Mouse (Mus musculus) monocyte, adult 2 months (primary cell): Measurements from ENCODE around the gene Musk.

Experiments
- DNase-seq, 2 experiments: peaks; one replicate each; pipeline ENCODE4 v3.0.0; 2022; ENCODE audit warnings: low spot score in 2 of 2, low read depth in 1 of 2

Musk gene

DNA sequence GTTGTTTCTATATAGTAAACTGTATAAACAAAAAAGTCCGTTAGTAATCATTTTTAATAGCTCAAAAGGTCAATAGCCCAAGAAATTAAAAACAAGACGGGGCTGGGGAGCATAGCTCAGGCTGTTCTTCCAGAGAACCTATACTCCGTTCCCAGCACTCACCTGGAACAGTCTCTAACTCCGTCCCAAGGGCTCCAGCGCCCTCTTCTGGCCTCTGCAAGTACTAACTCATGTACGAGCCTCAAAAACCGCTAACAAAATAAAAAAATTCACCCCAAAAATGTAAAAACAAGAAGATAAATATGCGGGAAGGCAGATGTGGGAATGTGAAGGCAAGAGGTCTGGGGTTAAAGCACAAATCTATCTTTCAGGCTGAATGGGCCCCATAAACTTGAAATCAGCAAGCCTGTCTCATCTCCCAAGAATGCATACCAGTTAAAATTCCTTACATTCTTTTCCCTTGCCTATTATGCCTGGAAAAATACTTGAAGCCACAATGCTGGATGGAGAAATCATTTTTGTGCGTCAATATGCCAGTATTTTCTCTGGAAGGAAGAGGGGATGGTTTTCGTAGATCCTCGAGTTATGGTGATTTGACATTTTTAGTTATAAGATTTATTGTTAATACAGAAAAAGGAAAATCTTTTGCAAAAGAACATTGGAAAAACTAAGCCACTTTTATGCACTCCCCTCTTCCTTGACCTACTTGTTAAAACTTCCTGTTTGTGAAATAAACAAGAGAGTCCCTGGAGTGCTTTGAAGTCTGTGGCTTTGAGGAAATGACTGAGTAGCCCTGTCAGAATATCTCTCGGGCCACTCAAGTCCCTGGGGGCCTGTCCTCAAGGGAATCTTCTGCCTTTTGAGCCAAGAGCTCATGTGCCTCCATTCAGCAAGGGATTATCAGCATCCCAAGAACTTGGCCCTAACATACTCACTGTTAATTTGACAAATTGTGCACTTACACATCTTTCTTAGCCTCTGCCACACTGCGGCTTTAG lies 127.7 kb downstream of the Musk start:
- no peak for DNase-seq

DNA sequence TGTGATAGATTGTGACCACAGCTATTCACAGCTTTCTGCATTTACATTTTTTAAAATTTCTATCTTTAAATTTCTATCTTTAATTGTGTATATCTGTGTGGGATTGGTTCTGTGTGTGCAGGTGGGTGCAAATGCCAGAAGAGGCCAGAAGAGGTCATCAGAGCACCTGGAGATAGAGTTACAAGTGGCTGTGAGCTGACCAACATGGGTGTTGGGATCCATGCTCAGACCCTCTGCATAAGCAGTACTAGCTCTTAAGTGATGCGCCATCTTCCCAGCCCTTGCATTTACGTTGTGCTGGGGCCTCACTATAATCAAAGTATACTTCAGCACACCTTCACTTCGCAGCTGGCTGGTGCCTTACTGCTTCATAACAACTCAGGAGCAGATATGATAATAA lies 129.8 kb downstream of the Musk start:
- no peak for DNase-seq

DNA sequence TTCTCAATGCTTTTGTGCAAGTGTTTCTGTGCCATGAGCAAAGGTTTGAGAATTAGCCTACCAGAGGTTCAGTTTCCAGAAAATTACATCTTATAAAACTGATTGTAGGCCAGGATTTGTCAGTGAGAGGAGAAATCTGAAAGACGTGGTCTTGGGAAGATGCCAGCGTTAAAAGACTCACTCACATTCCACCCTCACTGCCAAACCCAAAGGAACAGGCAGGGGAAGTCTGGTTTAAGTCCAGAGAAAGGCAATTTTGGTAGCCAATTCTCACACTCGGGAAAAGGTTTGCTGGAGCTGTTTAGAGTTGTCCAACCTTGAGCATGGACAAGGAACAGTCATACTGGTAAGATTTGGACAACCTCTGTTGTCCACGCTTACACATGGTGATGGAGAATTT lies 131.6 kb downstream of the Musk start:
- DNase-seq, result no peak

DNA sequence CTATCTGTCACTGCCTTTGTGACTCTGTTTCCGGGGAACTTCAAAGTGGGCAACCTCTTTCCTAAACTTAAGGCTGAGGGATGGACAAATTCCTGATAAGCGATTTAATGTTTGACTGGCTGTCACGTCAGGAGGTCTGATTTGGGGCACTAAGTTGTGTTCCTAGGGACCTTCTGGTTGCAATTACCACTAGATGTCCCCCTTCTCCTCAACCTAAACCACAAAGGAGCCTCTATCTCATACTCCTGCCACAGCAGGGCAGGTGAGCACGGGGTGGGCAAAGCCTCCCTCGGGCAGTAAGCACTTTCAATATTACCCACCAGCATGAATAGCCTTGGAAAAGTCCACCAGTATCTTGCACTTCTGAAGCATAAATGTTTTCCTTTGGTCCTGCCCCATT lies 133.5 kb downstream of the Musk start:
- no peak for DNase-seq

DNA sequence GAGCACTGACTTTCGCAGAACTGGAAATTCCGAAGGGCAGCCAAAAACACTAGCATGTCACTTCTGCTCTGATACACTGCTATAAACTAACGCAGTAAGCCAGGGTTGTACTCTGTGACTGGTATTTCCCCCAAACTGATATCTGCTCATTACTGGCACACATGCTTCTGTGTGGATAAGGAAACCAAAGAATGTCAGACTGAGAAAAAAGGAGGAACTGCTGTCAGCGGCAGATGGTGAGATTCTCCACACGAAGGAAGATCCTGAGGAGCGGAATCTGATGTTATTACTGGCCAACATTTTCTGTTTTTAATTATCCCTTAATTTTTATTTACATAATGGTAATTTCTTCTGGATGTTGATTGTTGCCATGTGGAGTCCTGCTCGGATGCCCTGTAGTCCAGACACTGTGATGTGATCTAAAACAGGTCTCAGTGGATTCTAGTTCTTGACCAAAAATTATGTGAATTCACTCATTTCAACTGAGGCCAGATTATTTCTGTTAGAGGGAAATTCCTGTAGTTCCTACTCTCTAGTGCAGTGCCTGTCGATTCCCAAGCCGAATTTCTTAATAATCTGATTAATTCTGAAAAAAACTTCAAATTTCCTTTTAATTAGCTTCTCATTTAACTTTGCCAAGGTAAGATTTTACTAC lies 137.6 kb downstream of the Musk start:
- no peak for DNase-seq
